Mouse (Mus musculus): ENCODE measurements around the gene Prdm2.

DNA sequence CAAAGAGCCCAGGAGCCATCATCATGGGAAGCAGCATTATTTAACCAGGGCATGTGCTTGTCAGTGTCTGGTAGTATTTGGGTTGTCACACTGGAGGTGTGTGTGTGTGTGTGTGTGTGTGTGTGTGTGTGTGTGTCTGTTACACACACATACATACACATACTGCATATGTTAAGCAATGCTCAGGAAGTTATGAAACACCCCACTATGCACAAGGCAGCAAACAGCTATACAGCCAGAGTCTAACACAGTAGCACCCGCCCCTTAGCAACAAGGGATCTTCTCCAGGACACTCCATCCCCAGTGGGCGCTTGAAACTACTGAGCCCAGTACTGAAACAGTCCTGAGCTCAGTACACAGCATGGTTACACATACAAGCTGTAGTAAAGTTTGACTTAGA is 100.4 kb downstream of the Prdm2 start:
- TF ChIP-seq CTCF (IDR thresholded peaks at IDR 0.05; ENCODE audit: low read depth) (no peak), EP300 (optimal IDR thresholded peaks at IDR 0.05) (no peak)

Data from stomach, postnatal 0 days (tissue).